Mouse (Mus musculus): Measurements from ENCODE around the gene Kcp. TPM values are rescaled to one million over a fixed set of nuclear protein-coding genes. Genes with fewer than 3 reads are reported as not detected.

The Kcp gene
- total and polyA plus RNA-seq, 3 experiments = 0.51 to 0.64 TPM; not detected in 1

DNA sequence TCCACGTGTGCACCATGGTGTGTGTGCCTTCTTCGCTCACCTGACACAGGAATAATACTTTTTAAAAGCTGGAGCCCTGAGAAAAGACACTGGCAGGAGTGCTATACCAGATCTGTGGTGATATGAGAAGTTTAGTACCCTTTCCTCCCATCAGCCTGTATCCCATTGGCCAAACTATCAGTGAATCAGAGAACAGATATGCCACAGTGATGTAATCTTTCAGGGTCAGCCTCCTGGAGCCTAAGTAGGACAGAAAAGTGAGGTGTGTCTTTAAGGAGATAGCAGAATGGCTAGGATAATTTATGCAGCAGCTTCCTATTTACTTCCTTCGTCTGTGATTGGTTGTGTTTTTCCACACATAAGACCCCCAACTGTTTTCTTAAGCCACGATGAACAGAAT, 79.6 kb downstream of the Kcp start:
- TF ChIP-seq GABPA (IDR thresholded peaks at IDR 0.05; ENCODE audit: insufficient replicate concordance, low read depth, low read length) (no peak), TCF12 (IDR thresholded peaks at IDR 0.05; ENCODE audit: low read depth, low read length) (no peak)

DNA sequence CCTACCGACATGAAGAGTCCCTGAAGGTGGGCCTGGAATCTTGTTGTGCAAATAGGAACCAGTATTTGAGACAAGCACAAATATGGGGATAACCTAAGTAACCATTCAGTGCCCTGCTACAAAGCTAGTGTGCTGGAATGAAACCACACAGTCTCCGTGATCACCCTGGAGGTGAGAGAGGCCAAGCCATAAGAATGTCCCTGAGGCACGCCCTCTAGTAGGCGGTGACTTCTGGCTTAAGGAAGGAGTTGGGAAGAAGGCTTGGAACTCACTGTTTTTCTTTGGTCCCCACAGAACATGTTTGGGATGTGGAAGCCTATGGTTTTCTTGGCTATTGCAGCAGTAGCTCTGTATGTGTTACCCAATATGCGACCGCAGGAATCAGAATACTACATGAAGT, 81.4 kb downstream of the Kcp start:
- Histone ChIP-seq H3K9me3 (replicated peaks; ENCODE audit: low read length) (no peaks in the 10 kb centered on the region), H3K27ac (ENCODE audit: insufficient read depth, low read depth) (no peak overlapping the region), H3K4me3 (replicated peaks in 1 of 3; ENCODE audit: low read depth in 2 of 3, low read length in 2 of 3, poor library complexity in 1 of 3) (no peak overlapping the region), H3K27me3 (replicated peaks) (peaks cover 2% of the 10 kb centered on the region), H3K4me2 (ENCODE audit: insufficient read depth, low read depth, poor library complexity, severe bottlenecking) (no peak overlapping the region), H3K9ac (ENCODE audit: insufficient read depth, low read depth) (no peak overlapping the region), H3K79me2 (replicated peaks; ENCODE audit: control insufficient read depth, extremely low read depth, insufficient read depth, poor library complexity, severe bottlenecking) (no peaks in the 10 kb centered on the region), H3K4me1 (ENCODE audit: control insufficient read depth in 1 of 2, insufficient read depth in 2 of 2) (peaks cover 6 to 26% of the 10 kb centered on the region in 2 experiments; a peak in 3 of 4 replicates), H3K36me3 (replicated peaks in 1 of 2; ENCODE audit: control insufficient read depth in 1 of 2, insufficient read depth in 1 of 2, low read length in 1 of 2) (no peaks in the 10 kb centered on the region)
- in situ Hi-C loops (cut with MboI; ENCODE audit: low pct_ligation_motif_present, low pct_unique_long_range_greater_than_20kb, low sequenced_read_pairs) = no loop called here
- dilution Hi-C loops (cut with MboI; ENCODE audit: extremely low pct_ligation_motif_present, extremely low pct_unique_long_range_greater_than_20kb, low sequenced_read_pairs) = no loop called here
- DNase-seq (ENCODE audit: extremely low read depth) = no peak
- TF ChIP-seq BHLHE40 (IDR thresholded peaks at IDR 0.05; ENCODE audit: low read depth, low read length) = no peak
- no peak for TF ChIP-seq CHD2 (IDR thresholded peaks at IDR 0.05; ENCODE audit: low read length)
- no peak for TF ChIP-seq TBP (conservative IDR thresholded peaks at IDR 0.05; ENCODE audit: low read depth, low read length)
- no peak for TF ChIP-seq ZMIZ1 (IDR thresholded peaks at IDR 0.05; ENCODE audit: low read depth, low read length)
- TF ChIP-seq USF2 (conservative IDR thresholded peaks at IDR 0.05; ENCODE audit: low read depth, low read length) = no peak

More for the DNA sequence above, 79.6 kb downstream of the Kcp start:
- H3K9me3 ChIP-seq (replicated peaks; ENCODE audit: low read length) = no peaks in the 10 kb centered on the region
- H3K9ac ChIP-seq (ENCODE audit: insufficient read depth, low read depth) = no peak overlapping the region
- H3K4me2 ChIP-seq (ENCODE audit: insufficient read depth, low read depth, poor library complexity, severe bottlenecking) = no peak overlapping the region
- peaks cover 7 to 28% of the 10 kb centered on the region in 2 experiments; a peak in 3 of 4 replicates for H3K4me1 ChIP-seq (ENCODE audit: control insufficient read depth in 1 of 2, insufficient read depth in 2 of 2)
- dilution Hi-C loops (cut with MboI; ENCODE audit: extremely low pct_ligation_motif_present, extremely low pct_unique_long_range_greater_than_20kb, low sequenced_read_pairs) = no loop called here
- peaks cover 2% of the 10 kb centered on the region for H3K27me3 ChIP-seq (replicated peaks)
- no peaks in the 10 kb centered on the region for H3K36me3 ChIP-seq (replicated peaks in 1 of 2; ENCODE audit: control insufficient read depth in 1 of 2, insufficient read depth in 1 of 2, low read length in 1 of 2)
- no peaks in the 10 kb centered on the region for H3K79me2 ChIP-seq (replicated peaks; ENCODE audit: control insufficient read depth, extremely low read depth, insufficient read depth, poor library complexity, severe bottlenecking)
- no peak overlapping the region for H3K27ac ChIP-seq (ENCODE audit: insufficient read depth, low read depth)
- in situ Hi-C loops (cut with MboI; ENCODE audit: low pct_ligation_motif_present, low pct_unique_long_range_greater_than_20kb, low sequenced_read_pairs) = no loop called here
- DNase-seq (ENCODE audit: extremely low read depth) = no peak
- H3K4me3 ChIP-seq (replicated peaks in 1 of 3; ENCODE audit: low read depth in 2 of 3, low read length in 2 of 3, poor library complexity in 1 of 3) = no peak overlapping the region

DNA sequence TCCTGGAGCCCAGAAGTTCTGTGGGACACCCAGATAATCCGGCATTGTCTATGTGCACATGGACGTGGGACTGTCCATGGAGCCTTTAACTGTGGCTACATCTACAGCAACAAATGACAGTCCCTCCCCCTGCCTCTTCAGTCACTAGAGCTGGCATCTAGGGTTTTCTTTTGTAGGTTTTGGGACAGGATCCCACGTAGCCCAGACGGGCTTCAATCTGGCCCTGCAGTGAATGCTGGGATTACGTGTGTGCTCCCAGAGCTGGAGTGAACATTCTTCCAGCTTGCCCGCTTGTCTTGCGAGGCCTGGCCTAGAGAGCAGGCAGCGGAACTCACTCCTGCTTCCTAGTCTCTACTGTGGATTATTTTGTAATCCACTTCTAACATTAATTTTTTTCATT, 82.6 kb downstream of the Kcp start:
- Histone ChIP-seq H3K27ac (ENCODE audit: insufficient read depth, low read depth) (no peak overlapping the region), H3K36me3 (replicated peaks in 1 of 2; ENCODE audit: control insufficient read depth in 1 of 2, insufficient read depth in 1 of 2, low read length in 1 of 2) (no peaks in the 10 kb centered on the region), H3K79me2 (replicated peaks; ENCODE audit: control insufficient read depth, extremely low read depth, insufficient read depth, poor library complexity, severe bottlenecking) (no peaks in the 10 kb centered on the region), H3K4me2 (ENCODE audit: insufficient read depth, low read depth, poor library complexity, severe bottlenecking) (no peak overlapping the region), H3K9ac (ENCODE audit: insufficient read depth, low read depth) (no peak overlapping the region), H3K4me1 (ENCODE audit: control insufficient read depth in 1 of 2, insufficient read depth in 2 of 2) (peaks cover 0 to 14% of the 10 kb centered on the region in 2 experiments; a peak in 2 of 4 replicates), H3K9me3 (replicated peaks; ENCODE audit: low read length) (no peaks in the 10 kb centered on the region), H3K4me3 (replicated peaks in 1 of 3; ENCODE audit: low read depth in 2 of 3, low read length in 2 of 3, poor library complexity in 1 of 3) (no peak overlapping the region), H3K27me3 (replicated peaks) (peaks cover 8% of the 10 kb centered on the region)
- no peak for DNase-seq (ENCODE audit: extremely low read depth)
- no peak for TF ChIP-seq MAFK (IDR thresholded peaks at IDR 0.05; ENCODE audit: insufficient replicate concordance, low read length)
- dilution Hi-C loops (cut with MboI; ENCODE audit: extremely low pct_ligation_motif_present, extremely low pct_unique_long_range_greater_than_20kb, low sequenced_read_pairs) = no loop called here
- in situ Hi-C loops (cut with MboI; ENCODE audit: low pct_ligation_motif_present, low pct_unique_long_range_greater_than_20kb, low sequenced_read_pairs) = no loop called here

Other genes with a start within 250 kb of the Kcp start
- gene Hilpda, start 235.5 kb downstream of the Kcp start, total RNA-seq (2012; rRNA removed) = 14.6 and 23.7 TPM in 2 replicates
- 40.0 and 52.3 TPM in 2 replicates for gene Hilpda, start 235.5 kb downstream of the Kcp start, total RNA-seq (2014; rRNA removed)
- gene Hilpda, start 235.5 kb downstream of the Kcp start, polyA plus RNA-seq (2012; ENCODE audit: insufficient read length, low read depth) = 10.5 and 11.1 TPM in 2 replicates
- gene Fam71f2, start 228.4 kb downstream of the Kcp start, total RNA-seq (2012; rRNA removed) = 0.29 and 0.30 TPM in 2 replicates
- gene Fam71f2, start 228.4 kb downstream of the Kcp start, total RNA-seq (2014; rRNA removed) = 0.34 TPM in 1 of 2 replicates, not detected in the other
- gene Fam71f2, start 228.4 kb downstream of the Kcp start, polyA plus RNA-seq (2012; ENCODE audit: insufficient read length, low read depth) = 0.23 TPM in 1 of 2 replicates, not detected in the other
- not detected in 2 replicates for gene Fam71f1, start 188.8 kb downstream of the Kcp start, total RNA-seq (2012; rRNA removed)
- not detected in 2 replicates for gene Fam71f1, start 188.8 kb downstream of the Kcp start, total RNA-seq (2014; rRNA removed)
- gene Fam71f1, start 188.8 kb downstream of the Kcp start, polyA plus RNA-seq (2012; ENCODE audit: insufficient read length, low read depth) = not detected in 2 replicates
- gene Calu, start 159.9 kb downstream of the Kcp start, total RNA-seq (2012; rRNA removed) = 107 and 125 TPM in 2 replicates
- 161 and 166 TPM in 2 replicates for gene Calu, start 159.9 kb downstream of the Kcp start, total RNA-seq (2014; rRNA removed)
- gene Calu, start 159.9 kb downstream of the Kcp start, polyA plus RNA-seq (2012; ENCODE audit: insufficient read length, low read depth) = 112 and 128 TPM in 2 replicates
- 0.13 TPM in 1 of 2 replicates, not detected in the other for gene Opn1sw, start 119.5 kb downstream of the Kcp start, total RNA-seq (2012; rRNA removed)
- gene Opn1sw, start 119.5 kb downstream of the Kcp start, total RNA-seq (2014; rRNA removed) = not detected in 2 replicates
- not detected in 2 replicates for gene Opn1sw, start 119.5 kb downstream of the Kcp start, polyA plus RNA-seq (2012; ENCODE audit: insufficient read length, low read depth)
- 1.2 and 4.3 TPM in 2 replicates for gene Ccdc136, start 111.6 kb downstream of the Kcp start, total RNA-seq (2012; rRNA removed)
- gene Ccdc136, start 111.6 kb downstream of the Kcp start, total RNA-seq (2014; rRNA removed) = 0.28 and 0.64 TPM in 2 replicates
- 2.4 and 2.9 TPM in 2 replicates for gene Ccdc136, start 111.6 kb downstream of the Kcp start, polyA plus RNA-seq (2012; ENCODE audit: insufficient read length, low read depth)
- gene Flnc, start 74.7 kb downstream of the Kcp start, total RNA-seq (2012; rRNA removed) = 0.71 and 0.76 TPM in 2 replicates
- gene Flnc, start 74.7 kb downstream of the Kcp start, total RNA-seq (2014; rRNA removed) = 0.22 and 0.24 TPM in 2 replicates
- gene Flnc, start 74.7 kb downstream of the Kcp start, polyA plus RNA-seq (2012; ENCODE audit: insufficient read length, low read depth) = 0.56 and 0.60 TPM in 2 replicates
- gene Atp6v1f, start 40.2 kb downstream of the Kcp start, total RNA-seq (2012; rRNA removed) = 308 and 328 TPM in 2 replicates
- gene Atp6v1f, start 40.2 kb downstream of the Kcp start, total RNA-seq (2014; rRNA removed) = 367 and 373 TPM in 2 replicates
- gene Atp6v1f, start 40.2 kb downstream of the Kcp start, polyA plus RNA-seq (2012; ENCODE audit: insufficient read length, low read depth) = 230 and 251 TPM in 2 replicates
- 0.21 TPM in 1 of 2 replicates, not detected in the other for gene Atp6v1fnb, start 36.5 kb downstream of the Kcp start, total RNA-seq (2012; rRNA removed)
- not detected in 2 replicates for gene Atp6v1fnb, start 36.5 kb downstream of the Kcp start, total RNA-seq (2014; rRNA removed)
- gene Atp6v1fnb, start 36.5 kb downstream of the Kcp start, polyA plus RNA-seq (2012; ENCODE audit: insufficient read length, low read depth) = not detected in 2 replicates
- 134 and 152 TPM in 2 replicates for gene Irf5, start 18.7 kb upstream of the Kcp start, total RNA-seq (2012; rRNA removed)
- 158 and 159 TPM in 2 replicates for gene Irf5, start 18.7 kb upstream of the Kcp start, total RNA-seq (2014; rRNA removed)
- 134 and 144 TPM in 2 replicates for gene Irf5, start 18.7 kb upstream of the Kcp start, polyA plus RNA-seq (2012; ENCODE audit: insufficient read length, low read depth)
- 60.5 and 75.1 TPM in 2 replicates for gene Tnpo3, start 101.9 kb upstream of the Kcp start, total RNA-seq (2012; rRNA removed)
- gene Tnpo3, start 101.9 kb upstream of the Kcp start, total RNA-seq (2014; rRNA removed) = 66.4 and 76.0 TPM in 2 replicates
- gene Tnpo3, start 101.9 kb upstream of the Kcp start, polyA plus RNA-seq (2012; ENCODE audit: insufficient read length, low read depth) = 130 and 140 TPM in 2 replicates
- 8.7 and 12.2 TPM in 2 replicates for gene Tspan33, start 186.3 kb upstream of the Kcp start, total RNA-seq (2012; rRNA removed)
- gene Tspan33, start 186.3 kb upstream of the Kcp start, total RNA-seq (2014; rRNA removed) = 8.5 TPM in 2 replicates
- 10.4 and 11.2 TPM in 2 replicates for gene Tspan33, start 186.3 kb upstream of the Kcp start, polyA plus RNA-seq (2012; ENCODE audit: insufficient read length, low read depth)
- gene Smo, start 227.6 kb upstream of the Kcp start, total RNA-seq (2012; rRNA removed) = 0.04 TPM in 2 replicates
- gene Smo, start 227.6 kb upstream of the Kcp start, total RNA-seq (2014; rRNA removed) = 0.09 TPM in 1 of 2 replicates, not detected in the other
- 0.17 and 0.26 TPM in 2 replicates for gene Smo, start 227.6 kb upstream of the Kcp start, polyA plus RNA-seq (2012; ENCODE audit: insufficient read length, low read depth)

Measured in CH12.LX (cell line).